Mouse (Mus musculus): ENCODE results near the gene Sult2b1. TPM values are rescaled to one million over a fixed set of nuclear protein-coding genes. Genes with fewer than 3 reads are reported as not detected.

The Sult2b1 gene
- total RNA-seq, 2 experiments from 2014 or later, result not detected

DNA sequence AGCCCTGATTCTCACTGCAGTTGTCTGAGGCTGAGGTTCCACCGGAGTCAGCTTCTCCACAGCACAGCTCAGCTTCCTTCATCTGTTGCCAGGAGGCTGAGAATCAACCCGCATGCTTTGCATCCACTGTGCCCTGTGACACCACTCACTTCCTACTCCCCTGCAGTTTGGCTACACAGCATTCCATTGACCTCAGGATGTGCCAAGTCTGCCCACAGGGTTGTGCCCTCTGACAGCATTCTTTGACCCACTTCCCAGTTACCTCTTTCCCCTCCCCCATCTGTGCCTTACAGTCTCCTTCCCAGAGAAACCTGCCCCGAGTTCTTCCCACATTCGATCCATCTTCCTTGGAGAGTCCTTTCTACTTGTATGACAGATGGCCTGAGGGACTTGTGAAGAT is 2.2 kb downstream of the Sult2b1 start:
- no peak for ATAC-seq (replicated peaks; ENCODE audit: low FRiP score, low TSS enrichment, poor library complexity, severe bottlenecking)

DNA sequence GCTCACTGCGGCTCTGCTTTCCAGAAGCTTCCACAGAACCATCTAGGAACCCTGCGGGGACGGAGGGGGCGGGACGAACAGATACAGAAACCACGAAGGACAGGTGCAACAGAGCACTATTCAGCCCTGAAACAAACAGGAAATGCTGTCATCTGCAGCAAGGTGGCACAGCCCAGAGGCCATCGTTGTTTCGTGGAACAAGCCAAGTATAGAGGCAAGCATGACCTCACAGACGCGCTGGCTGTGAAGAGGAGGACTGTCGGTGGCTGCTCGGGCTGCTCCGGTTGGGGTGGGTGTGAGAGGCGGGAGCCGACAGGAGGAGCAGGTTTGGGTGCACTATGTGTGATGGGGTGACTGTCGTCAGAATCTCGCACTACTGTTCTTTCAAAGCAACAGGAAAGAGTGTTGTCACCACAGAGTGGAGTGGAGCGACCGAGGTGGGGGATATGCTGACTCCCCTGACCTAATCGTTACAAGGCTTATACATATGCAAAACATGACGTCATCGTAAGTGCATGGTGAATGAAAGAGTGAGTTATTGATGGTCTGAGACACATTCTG is 5.3 kb downstream of the Sult2b1 start:
- no peak; the same call in 1 of the 2 replicates for ATAC-seq (replicated peaks; ENCODE audit: low FRiP score, low TSS enrichment, poor library complexity, severe bottlenecking)

DNA sequence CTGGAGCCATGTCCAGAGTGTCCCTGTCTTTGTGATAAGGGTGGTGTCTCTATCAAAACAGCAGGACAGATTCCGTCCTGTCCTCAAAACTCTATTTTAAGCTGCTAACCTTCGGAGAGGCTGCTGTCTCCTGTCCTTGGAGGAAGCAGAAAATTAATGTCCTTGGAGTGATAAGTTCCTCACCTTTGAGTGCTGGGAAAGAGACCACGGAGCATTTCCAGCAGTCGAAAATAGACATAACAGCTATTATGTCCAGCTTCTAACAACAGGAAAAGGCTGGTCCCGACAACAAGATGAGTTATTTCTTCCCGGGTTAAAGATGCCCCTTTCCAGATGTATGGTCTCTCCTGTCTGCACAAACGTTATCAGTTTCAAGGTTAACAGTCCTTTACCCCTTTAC is 9.2 kb downstream of the Sult2b1 start:
- no peak for ATAC-seq (replicated peaks; ENCODE audit: low FRiP score, low TSS enrichment, poor library complexity, severe bottlenecking)

DNA sequence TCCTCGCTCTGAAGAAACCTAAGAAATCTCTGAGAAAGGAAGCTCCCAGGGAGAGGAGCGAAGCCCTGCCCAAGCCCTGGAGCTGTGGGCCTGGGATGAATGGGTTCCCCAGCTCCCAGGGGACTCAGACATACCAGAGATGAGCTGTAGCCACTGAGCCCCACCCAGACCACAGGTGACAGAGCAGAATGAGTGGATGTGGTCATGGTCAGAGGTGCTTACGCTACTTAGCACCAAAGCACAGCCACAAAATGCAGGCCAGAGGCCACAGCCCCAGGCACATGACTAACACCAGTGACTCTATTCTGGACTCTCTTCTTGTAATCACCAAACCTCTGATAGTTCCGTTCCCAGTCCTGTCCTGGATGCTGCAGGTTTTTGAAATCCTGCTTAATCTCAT is 13.4 kb downstream of the Sult2b1 start:
- no peak for ATAC-seq (replicated peaks; ENCODE audit: low FRiP score, low TSS enrichment, poor library complexity, severe bottlenecking)

DNA sequence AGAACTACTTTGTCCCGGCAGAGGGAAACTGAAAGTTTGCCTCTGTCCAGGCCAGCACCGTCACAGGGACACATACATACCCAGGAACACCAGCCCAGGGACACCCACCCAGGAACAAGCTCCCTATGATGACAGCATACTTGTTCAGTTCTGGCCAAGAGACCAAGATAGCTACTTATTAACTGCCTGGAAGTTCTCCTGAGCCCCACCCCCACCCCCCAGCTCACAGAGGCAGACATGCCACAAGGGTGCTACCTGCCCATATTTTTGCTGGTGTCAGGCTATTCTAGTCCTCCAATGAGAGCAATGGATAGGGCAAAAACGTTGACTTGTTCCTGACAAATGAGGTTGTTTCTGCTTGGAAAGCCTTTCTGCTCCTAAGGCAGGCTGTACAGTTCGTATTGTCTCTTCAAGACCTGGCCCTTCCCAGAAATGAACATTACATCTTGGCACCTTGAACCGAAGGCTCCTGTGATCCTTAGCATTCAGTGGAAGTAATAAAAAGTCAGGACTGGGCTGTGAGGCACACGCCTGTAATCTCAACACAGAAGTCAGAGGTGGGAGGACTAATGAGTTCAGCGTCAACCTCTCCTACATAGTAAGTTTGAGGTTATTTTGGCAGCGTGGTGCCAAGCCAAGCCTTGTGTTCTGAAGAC is 13.9 kb downstream of the Sult2b1 start:
- ATAC-seq (replicated peaks; ENCODE audit: low FRiP score, low TSS enrichment, poor library complexity, severe bottlenecking), result no peak

DNA sequence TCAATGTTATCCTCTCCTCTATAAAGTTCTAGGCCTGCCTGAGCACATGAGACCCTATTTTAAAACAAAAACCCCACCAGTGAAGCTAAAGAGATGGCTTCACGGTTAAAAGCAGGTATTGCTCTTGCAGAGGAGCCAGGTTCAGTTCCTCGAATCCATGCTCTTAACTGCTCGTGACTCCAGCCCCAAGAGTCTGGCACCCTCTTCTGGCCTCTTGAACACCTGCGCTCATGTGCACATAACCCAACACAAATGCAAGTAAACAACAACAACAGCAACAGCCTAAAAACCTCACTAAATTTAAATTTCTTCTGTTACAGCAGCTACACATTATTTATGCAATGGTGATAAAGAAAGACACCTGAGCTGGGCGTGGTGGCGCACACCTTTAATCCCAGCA is 17.0 kb downstream of the Sult2b1 start:
- ATAC-seq (replicated peaks; ENCODE audit: low FRiP score, low TSS enrichment, poor library complexity, severe bottlenecking), result no peak

DNA sequence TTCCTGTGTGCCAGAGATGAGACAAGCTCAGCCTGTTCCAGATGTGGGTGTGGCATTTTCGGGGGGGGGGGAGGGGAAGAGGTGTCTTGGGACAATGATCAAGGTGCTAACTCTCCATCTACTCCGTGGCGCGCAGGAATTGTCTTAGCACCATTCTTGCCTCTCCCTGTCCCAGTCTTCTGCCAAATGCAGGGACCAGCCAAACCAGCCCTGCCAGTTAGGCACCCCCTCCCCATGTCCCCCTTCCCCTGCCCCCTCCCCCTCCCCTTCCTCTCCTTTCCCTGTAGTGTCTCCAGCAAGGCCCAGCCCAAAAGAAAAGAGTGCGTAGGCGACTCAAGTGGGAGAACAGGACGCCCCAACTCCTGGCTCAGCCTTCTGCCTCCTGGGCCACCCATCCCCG is 17.7 kb downstream of the Sult2b1 start:
- no peak for ATAC-seq (replicated peaks; ENCODE audit: low FRiP score, low TSS enrichment, poor library complexity, severe bottlenecking)

DNA sequence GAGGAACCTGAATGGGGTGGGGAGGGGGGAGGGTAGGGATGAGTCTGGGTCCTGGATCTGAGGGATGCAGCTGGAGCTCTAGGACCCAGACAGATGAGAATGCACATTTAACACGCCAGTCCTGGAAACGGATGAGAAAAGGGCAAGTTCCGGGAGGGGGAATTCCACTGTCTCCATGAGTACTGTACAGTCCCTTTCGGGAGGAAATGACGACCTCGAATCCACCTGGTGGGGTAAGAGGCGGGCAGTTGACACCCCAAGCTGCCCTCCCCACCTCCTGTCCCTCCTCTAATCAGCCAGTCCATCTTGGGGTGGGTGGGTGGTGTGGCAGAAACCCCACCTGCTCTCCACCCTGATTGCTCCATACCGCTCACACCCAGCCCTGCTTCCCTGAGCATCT is 18.5 kb downstream of the Sult2b1 start:
- ATAC-seq (replicated peaks; ENCODE audit: low FRiP score, low TSS enrichment, poor library complexity, severe bottlenecking), result no peak

DNA sequence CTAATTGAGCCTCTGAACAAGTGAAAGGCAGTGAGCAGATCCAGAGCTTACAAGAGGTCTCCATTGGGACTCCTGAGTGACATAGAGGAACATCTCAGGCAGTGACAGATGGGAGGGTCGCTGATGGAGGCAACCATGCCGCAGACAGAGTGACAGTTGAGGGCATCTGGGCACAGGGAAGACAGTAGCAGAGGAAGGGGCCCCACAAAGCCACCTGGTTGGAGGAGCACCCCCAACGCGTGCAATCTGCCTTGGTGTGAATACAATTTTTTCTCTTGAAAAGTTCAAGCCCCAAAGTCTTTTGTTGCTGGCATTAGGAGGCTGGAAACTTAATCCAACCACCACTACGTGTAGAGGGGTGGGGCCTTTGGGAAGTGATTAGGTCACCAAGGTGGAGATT is 24.3 kb downstream of the Sult2b1 start:
- ATAC-seq (replicated peaks; ENCODE audit: low FRiP score, low TSS enrichment, poor library complexity, severe bottlenecking), result no peak

DNA sequence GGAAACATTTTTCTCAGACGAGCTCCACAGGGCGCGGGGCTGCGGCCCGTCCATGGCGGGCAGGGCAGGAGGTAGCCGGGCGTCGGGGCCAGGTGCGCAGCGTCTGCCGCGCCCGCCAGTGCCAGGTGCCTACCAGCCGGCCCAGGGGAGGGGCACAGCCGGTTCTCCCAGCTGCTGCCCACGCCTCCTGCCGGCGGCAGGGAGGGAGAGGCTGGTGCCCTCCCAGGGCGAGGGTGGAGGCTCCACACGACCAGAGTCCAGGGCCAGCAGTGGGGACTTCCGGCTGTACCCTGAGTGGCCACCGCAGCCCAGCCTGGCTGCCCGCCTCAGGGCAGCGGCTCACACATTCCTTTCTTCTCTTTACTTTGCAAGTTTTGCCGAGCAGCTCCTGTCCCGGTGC is 25.1 kb downstream of the Sult2b1 start:
- ATAC-seq (replicated peaks; ENCODE audit: low FRiP score, low TSS enrichment, poor library complexity, severe bottlenecking), result no peak

DNA sequence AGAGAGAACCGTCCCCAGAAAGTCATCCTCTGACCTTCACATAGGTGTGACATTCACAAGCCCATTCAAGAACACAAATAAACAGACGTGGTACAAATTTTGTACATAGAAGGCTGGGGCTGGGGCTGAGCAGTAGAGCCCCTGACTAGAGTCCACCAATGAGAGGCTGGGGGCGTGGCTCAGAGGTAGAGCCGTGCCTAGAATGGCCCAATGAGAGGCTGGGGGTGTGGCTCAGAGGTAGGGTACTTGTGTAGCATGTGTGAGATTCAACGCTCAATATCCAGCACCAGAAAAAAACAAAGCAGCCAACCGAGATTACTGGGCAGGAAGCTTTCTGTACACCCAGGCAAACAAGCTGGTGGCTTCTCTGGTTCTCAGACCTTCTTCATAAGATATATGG is 28.8 kb downstream of the Sult2b1 start:
- no peak for ATAC-seq (replicated peaks; ENCODE audit: low FRiP score, low TSS enrichment, poor library complexity, severe bottlenecking)

DNA sequence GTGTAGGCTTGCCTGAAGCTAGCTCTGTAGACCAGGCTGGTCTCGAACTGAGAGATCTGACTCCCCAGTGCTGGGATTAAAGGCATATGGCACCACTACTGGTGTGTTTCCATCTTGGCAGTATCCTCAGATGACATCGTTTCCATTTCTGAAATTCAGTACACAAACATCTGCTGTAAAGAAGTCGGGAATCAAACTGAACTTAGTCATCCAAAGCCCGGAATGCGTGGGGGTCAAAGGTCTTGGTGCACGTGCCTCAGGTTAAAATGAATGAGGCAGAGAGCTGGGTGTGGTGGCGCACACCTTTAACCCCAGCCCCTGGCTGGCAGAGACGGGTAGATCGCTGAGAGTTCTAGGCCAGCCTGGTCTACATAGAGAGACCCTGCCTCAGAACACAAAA is 34.3 kb downstream of the Sult2b1 start:
- ATAC-seq (replicated peaks; ENCODE audit: low FRiP score, low TSS enrichment, poor library complexity, severe bottlenecking), result no peak

DNA sequence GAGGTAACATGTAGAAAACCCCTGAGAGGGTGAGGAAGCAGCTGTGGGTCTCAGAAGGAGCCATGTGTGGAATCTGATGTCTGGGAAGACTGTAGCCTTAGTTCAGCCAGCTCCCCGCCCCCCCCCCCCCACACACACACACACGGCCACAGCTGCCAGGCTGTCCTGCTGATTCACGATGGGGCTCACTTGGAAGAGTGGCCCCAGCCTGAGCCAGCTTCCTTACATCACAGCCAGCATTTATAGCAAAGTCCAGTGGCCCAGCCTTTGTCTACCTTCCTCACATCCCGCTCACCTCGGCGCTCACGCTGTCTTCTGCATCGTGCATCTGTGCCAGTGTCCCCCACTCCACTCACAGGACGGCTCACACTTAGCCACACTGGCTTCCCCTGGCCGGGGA is 35.1 kb downstream of the Sult2b1 start:
- no peak for ATAC-seq (replicated peaks; ENCODE audit: low FRiP score, low TSS enrichment, poor library complexity, severe bottlenecking)

DNA sequence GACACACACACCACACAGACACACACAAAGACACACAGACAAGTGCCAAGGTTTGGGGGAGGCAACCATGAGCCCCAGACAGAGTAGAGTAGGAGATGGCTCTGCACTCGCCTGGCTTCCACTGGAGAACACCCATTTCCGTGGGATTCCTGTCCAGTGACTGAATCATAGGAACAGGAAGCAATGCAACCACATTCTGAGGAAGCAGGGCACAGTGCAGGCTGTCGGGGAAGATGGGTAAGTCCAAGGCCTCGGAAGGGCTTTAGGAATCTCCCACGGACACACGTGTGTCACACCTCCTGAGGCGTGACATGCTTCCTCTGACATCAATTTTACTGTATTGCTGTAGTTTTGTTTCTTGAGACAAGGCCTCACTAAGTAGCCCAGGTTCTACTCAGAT is 36.4 kb downstream of the Sult2b1 start:
- ATAC-seq (replicated peaks; ENCODE audit: low FRiP score, low TSS enrichment, poor library complexity, severe bottlenecking), result no peak

DNA sequence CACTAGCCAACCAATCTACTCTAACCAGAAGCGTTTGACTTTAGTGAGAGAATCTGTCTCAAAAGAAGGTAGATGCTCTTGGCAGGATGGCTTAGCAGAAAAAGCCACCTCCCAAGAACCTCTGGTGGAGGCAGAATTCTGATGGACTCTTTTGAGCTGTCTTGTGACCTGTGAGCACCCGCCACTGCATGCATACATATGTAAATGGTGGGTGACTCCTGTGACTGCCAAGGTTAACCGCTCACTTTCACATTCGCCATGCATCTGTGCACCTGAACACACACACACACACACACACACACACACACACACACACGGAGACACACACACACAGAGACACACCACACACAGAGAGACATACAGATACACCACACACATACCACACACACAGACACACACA is 37.0 kb downstream of the Sult2b1 start:
- ATAC-seq (replicated peaks; ENCODE audit: low FRiP score, low TSS enrichment, poor library complexity, severe bottlenecking), result no peak

DNA sequence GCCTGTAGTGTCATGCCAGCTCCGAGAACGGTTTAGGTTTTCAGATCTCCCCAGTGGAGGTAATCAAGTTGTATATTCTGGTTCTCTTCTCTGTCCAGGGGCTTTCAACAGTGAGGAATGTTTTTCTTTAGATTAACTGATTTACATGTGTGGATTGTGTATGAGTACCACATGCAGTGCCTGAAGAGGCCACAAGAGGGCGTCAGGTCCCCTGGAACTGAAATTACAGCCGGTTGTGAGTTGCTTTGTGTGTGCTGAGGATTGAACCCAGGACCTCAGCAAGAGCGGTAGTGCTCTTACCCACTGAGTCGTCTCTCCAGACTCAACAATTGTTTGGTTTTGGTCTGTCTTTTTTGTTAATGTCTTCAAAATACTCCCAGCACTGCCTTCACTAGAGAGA is 38.0 kb downstream of the Sult2b1 start:
- no peak for ATAC-seq (replicated peaks; ENCODE audit: low FRiP score, low TSS enrichment, poor library complexity, severe bottlenecking)

DNA sequence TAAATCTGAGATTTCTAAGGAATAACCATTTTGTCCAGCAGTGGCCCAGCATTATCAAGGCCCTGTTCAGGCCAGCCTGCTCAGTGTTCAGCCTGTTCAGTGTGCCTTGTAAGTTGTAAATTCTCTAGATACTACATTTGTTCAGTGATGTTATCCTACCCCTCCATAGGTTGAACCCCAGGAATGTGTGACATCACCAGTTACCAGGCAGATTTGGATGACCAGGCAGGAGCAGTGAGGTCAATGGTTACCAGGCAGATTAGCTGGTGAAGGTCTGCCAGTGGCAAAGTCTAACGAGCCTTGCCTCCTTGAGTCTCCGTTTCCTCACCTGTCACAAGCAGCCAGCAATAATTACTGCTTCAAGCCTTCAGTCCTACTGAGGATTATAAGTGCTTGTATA is 40.1 kb downstream of the Sult2b1 start:
- no peak for ATAC-seq (replicated peaks; ENCODE audit: low FRiP score, low TSS enrichment, poor library complexity, severe bottlenecking)

DNA sequence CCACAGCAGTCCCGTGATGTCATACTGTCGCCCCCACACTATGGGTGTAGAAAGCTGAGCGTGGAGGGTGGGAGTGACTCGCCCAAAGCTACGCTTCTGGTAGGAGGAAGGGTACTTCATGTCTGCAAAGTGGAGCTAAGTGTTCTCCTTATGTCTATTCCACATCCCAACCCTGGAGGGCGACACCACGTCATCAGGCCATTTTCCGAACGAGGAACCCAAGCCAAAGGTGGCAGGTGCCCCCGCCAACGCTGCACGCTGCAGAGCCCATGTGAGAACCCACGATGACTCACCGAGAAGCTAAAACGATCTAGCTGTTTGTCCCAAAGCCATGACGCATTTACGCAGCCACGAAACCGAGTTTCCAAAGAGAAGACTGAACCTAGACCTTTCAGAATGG is 42.1 kb downstream of the Sult2b1 start:
- ATAC-seq (replicated peaks; ENCODE audit: low FRiP score, low TSS enrichment, poor library complexity, severe bottlenecking), result no peak

DNA sequence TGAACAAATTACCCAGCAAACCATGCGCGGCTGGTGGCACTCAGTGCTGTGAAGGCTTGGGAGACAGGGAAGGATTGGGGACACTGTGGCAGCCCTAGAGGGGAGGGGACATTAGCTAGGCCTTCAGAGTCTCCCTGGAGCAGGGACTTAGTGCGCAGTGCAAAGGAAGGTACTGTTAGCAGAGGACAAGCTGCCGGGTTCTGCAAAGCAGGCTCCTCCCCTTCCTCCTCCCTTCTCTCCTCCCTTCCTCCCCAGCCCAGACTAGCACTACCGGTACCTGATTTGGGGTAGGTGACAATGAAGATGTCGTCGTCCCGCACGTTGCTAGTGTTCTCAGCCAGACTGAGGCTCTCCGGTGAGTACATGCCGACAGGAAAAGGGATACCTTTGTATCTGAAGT is 42.7 kb downstream of the Sult2b1 start:
- peak; percentile 75 for ATAC-seq (replicated peaks; ENCODE audit: low FRiP score, low TSS enrichment, poor library complexity, severe bottlenecking)

DNA sequence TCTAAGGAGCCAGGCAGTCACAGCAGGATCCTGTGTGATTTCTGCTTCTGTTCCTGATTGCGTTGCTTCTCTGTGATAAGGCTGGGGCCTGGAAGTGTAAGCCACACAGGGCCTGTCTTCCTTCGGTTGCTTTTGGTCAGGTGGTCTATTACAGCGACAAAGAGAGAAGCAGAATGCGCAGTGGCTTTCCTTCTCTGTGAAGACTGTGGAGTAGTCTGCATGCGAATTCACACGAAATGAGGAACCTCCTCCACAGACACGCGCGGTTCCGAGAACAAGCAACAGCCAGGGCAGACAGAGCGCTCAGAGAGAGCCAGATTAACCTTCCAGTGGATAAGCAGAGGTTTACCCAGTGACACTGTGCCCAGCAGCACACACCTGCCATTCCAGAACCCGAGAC is 43.2 kb downstream of the Sult2b1 start:
- ATAC-seq (replicated peaks; ENCODE audit: low FRiP score, low TSS enrichment, poor library complexity, severe bottlenecking), result no peak

DNA sequence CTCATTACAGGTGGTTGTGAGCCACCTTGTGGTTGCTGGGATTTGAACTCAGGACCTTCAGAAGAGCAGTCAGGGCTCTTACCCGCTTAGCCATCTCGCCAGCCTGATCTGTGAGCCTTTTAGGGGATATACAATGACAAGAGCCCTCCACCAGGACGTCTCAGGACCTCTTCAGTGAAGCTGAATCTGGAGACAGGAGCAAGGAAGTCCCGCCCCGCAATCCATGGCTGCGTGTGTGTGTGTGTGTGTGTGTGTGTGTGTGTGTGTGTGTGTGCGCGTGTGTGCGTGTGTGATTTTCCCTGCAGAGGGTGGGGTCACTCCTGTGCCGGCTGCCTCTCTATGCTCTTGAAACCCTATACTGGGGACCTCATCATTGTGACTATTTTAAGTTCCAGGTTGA is 44.6 kb downstream of the Sult2b1 start:
- ATAC-seq (replicated peaks; ENCODE audit: low FRiP score, low TSS enrichment, poor library complexity, severe bottlenecking), result no peak

Data from megakaryocyte-erythroid progenitor cell, adult 5-6 weeks (primary cell).